Mouse (Mus musculus): ENCODE measurements around the gene Atg4d.
"Not testable (repeated sequence)": the region's sequence is repeated elsewhere in the genome, so short reads cannot be mapped to it uniquely, and the experiment has no call there.

The Atg4d gene

GRCm38 (mm10) chr9:21239465-21239848, 25.6 kb upstream of the Atg4d start:
- in situ Hi-C loops (cut with MboI, MseI), result no loop called here

GRCm38 (mm10) chr9:21241343-21241742, 23.8 kb upstream of the Atg4d start:
- in situ Hi-C loops (cut with MboI, MseI), result no loop called here

DNA sequence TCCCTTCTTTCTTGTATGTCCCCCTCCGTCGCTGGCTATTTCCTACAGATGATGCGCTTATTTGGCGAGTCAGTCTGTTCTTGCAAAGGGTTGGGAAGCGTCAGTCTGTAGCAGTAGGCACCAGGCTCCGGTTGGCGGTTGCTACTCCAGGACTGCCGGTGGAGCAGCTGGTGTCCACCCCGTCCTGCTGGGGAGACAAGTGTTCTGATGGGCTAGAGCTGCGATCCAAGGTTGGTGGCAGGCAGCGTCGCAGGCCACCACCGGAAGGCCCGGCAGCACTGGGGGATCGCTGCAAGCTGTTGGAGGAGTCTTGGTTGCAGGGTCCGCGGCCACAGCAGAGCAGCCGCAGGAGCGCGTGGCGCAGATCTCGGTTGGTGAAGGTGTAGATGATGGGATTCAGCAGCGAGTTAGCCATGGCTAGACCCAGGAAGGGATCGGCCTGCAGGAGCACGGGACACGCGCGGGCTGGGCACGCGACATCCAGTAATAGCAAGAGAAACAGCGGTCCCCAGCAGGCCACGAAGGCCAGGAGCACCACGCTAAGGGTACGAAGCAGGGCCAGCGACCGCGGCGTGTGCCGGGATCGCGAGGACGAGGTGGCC, 21.2 kb upstream of the Atg4d start:
- in situ Hi-C loops (cut with MboI, MseI), result no loop called here

GRCm38 (mm10) chr9:21244428-21245112, 20.5 kb upstream of the Atg4d start:
- in situ Hi-C loops (cut with MboI, MseI), result no loop called here

DNA sequence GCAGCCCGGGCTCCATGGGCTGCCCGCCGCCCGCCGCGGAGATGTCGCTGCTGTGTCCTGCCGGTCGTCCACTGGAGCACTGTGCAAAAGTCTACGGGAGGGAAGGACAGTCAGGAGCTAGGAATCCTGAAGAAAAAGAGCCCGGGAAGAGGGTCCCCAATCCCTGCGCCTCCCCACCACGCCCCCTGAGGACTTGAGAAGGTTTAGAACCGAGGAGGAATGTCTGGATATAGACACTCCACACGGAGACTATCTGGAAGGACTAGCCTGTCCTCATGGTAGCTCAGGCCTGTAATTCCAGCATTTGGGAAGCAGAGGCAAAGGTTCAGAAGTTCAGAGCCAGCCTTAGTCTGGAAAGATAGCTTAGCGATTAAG, 20.0 kb upstream of the Atg4d start:
- in situ Hi-C loops (cut with MboI, MseI), result no loop called here

DNA sequence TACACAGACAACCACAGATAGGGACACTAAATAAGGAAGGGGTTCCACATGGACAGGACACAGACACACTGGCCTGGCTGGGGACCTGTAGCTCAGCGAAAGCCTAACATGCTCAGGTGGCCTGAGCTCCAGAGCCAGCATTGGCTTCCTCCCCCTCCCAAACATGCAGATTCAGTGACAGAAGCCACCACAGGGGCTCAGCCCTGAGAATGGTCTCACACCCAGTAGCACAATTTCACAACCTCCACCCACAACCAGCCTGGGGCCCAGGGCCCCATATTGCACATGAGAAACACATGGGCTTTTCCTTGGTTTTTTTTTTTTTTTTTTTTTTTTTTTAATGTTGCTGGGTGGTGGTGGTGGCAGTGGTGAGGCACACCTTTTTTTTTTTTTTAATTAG, 18.8 kb upstream of the Atg4d start:
- in situ Hi-C loops (cut with MboI, MseI), result no loop called here

- in situ Hi-C loops (cut with MboI, MseI), result no loop called here
Measured at GRCm38 (mm10) chr9:21248326-21248725, 16.8 kb upstream of the Atg4d start, which contains the start of gene S1pr5. Gene S1pr5, minus strand, starts transcription at chr9:21248443.

DNA sequence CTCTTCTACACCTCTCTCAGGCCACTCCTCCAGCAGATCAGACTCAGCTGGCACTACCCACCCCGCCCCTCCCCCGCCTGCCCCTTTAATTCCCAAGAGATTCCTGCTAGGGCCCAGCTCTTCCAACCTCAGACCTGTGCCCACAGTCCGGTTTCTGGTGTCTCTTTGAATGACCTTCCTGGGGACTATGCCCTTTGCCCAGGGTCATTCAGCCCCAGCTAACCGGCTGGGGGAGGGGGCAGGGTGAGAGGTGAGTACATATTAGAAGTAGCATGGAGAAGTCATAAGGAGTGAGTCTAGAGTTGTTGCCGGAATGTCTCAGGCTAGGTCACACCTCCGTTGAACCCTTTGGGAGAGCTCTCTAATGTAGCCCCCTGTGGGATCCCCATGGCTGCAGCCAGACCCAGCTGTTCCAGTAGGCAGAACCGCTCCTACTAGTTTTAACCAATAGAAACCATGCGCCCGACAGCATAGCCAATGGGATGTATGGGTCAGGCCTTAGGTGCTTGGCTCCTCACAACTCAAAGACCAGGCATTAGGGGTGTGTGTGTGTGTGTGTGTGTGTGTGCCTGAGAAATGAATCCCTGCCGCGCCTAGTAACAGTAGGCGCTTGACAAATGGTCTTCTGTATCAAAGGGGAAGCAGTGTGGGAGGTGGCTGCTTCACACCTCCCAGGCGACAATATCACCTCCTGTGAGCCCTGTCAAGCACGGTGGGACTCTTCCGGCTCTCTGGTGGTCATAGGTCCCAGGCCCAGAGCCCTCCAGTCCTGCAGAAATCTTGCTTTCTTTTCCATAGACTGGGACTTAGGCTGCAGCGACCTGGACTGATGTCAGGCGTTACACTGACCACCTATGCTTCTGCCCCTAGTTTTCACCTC, 15.2 kb upstream of the Atg4d start:
- in situ Hi-C loops (cut with MboI, MseI), result no loop called here

DNA sequence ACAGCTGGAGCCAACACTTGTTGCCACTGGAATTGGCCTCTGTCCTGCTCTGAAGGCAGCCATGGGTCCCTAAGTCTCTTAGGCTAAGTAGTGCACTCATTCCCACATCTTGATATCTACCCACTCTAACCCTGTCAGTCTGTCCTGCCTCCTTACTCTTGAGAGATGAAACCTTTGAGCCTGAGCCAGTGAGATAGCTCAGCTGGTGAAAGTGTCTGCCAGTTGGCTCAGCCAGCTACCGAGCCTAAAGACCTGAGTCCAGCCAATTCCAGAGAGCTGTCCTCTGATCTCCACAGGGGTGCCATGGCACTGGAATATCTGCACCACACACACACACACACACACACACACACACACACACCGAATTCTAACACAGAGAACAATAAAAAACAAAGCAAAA, 14.6 kb upstream of the Atg4d start:
- in situ Hi-C loops (cut with MboI, MseI), result no loop called here

DNA sequence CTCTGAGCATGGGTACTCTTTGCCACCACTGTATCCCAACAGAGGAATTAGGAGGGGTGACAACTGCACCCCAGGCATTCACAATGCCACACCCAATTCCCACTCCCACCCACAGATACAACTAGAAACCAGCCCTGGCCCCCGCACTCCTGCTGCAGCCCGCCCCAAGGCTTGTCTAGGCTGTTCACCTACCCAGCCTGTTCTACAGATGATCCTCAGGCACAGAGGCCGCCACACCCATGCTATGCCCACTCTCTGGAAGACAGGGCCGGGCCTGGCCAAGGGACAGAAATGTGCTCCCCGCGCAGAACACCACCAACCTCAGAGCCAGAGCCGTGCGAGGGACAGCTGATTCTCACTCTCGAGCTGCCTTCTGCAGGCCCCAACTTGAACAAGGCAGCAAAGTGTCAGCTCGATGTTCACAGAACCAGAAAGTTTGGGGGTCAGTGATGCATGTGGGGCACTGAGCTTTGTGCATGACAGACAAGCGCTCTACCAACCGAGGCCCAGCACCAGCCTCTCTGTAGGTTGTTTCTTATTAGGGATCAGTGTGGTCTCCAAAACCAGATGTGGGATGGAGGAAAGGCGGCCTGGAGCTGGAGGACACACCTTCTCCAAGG, 13.9 kb upstream of the Atg4d start:
- in situ Hi-C loops (cut with MboI, MseI), result no loop called here

DNA sequence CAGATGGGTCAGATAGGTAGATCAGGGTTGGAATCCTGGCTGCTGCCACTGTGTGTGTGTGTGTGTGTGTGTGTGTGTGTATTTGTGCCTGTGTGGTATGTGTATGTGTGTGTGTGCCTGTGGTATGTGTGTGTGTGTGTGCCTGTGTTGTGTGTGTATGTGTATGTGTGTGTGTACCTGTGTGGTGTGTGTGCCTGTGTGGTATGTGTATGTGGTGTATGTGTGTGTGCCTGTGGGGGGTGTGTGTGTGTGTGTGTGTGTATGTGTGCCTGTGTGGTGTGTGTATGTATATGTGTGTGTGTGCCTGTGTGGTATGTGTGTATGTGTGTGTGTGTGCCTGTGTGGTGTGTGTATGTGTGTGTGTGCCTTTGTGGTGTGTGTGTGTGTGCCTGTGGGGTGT, 10.4 kb upstream of the Atg4d start:
- in situ Hi-C loops (cut with MboI, MseI), result no loop called here

DNA sequence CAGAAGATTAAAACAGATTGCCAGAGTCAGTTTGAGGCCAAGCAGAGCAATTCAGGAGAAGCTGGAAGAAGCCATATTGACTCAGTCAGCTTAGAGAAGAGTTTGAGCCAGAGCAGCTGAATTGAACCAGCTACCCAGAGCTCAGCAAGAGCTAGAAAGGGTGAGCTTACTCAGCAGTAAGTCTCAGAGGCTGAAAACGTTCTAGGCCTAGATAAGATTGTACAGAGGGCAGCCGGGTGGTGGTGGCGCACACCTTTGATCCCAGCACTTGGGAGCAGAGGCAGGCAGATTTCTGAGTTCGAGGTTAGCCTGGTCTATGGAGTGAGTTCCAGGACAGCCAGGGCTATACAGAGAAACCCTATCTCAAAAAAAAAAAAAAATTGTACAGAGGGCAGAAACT, 8.7 kb upstream of the Atg4d start:
- in situ Hi-C loops (cut with MboI, MseI), result not testable (repeated sequence)

DNA sequence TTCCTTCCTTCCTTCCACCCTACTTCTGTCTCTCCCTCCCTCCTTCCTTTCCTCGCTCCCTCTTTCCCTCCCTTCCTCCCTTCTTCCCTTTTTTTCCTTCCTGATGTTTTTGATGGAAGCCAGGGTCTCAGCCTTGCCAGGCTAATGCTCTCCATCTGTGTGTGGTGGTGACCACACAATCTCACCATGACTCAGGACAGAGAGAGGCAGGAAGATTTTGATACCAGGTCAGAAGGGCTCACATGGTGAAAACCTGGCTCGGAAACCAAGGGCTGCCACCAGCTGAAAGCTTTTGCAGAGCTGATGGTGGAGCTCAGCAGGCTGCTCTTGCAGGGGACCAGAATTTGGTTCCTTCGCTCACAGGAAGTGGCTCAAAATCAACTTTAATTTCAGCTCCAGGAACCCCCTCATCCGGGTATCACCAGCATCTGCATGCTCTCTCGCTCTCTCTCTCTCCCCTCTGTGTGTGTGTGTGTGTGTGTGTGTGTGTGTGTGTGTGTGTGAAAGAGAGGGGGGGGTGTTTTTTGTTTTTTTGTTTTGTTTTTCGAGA, 4.5 kb upstream of the Atg4d start:
- in situ Hi-C loops (cut with MboI, MseI), result no loop called here

DNA sequence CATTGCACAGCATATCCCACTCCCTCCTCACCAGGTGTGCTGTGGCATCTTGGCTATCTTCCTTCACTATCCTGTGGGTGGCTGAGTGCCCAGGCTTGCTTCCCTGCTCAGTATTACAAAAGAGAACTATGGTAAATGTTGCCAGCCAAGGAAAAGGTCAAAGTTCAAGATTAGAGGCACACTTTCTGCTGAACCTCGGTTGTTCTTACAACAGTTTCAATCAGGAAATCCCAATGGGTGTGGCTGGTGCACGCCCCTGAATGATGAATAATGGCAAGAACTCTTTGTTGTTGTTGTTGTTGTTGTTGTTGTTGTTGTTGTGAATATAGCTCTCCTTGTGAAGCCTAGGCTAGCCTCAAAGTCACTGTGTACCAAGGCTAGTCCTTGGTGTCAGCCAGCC, 3.3 kb upstream of the Atg4d start:
- in situ Hi-C loops (cut with MboI, MseI), result no loop called here

GRCm38 (mm10) chr9:21264272-21264999, 657 bp upstream of the Atg4d start:
- in situ Hi-C loops (cut with MboI, MseI), result no loop called here

GRCm38 (mm10) chr9:21265611-21266010, 518 bp downstream of the Atg4d start:
- in situ Hi-C loops (cut with MboI, MseI), result no loop called here

DNA sequence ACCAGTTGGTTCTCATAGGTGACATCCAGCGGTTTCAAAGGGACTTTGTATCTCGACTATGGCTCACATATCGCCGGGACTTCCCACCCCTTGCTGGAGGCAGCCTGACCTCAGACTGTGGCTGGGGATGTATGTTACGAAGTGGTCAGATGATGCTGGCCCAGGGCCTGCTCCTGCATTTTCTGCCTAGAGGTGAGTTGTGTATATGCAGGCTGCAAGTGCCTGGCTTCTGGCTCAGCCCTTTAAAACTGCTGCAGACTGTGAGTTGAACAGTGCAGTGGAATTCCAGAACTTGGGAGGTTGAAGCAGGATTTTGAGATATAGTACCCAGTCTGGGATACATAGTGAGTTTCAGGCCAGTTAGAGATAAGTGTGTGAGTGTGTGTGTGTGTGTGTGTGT, 1.8 kb downstream of the Atg4d start:
- in situ Hi-C loops (cut with MboI, MseI), result no loop called here

DNA sequence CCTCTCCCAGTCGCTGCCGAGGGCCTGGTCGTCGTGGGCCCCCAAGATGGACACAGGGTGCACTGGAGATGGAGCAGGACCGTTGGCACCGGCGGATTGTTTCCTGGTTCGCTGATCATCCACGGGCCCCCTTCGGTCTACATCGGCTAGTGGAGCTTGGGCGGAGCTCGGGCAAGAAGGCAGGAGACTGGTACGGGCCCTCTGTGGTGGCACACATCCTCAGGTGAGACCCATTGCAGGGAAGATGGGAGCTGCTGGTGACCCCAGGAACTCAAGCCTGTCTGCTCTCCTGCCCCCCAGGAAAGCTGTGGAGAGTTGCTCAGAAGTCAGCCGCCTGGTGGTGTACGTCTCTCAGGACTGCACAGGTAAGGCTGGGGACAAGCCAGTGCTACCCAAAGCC, 3.2 kb downstream of the Atg4d start:
- in situ Hi-C loops (cut with MboI, MseI), result no loop called here

DNA sequence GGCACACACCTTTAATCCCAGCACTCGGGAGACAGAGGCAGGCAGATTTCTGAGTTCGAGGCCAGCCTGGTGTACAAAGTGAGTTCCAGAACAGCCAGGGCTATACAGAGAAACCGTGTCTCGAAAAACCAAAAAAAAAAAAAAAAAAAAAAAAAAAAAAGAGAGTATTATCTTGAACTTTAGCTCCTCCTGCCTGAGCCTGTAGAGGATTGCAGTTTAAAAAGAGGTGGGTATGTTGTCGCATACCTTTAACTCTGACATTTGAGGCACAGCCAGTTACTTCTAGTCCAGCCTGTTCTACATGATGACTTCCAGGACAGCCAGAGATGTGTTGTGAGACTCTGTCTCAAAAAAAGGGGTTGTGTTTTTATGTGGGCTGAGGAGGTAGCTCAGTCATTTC, 4.5 kb downstream of the Atg4d start:
- in situ Hi-C loops (cut with MboI, MseI), result not testable (repeated sequence)

- in situ Hi-C loops (cut with MboI, MseI), result no loop called here
Measured at GRCm38 (mm10) chr9:21272391-21272790, 7.3 kb downstream of the Atg4d start.

DNA sequence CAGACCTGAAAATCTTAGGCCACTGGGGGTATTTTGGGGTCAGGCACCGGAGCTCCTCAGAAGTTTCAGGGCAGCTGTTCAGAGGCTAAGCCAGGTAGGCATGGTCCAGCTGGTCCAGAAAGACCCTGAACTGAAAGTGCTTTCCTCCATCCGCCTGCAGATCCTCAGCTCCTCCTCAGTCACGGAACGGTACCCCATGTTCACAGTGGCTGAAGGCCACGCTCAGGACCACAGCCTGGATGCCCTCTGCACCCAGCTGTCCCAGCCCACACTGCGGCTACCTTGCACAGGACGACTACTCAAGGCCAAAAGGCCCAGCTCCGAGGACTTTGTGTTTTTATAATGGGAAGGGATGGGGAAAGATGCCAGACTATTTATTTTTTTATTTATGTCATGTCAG, 8.0 kb downstream of the Atg4d start:
- in situ Hi-C loops (cut with MboI, MseI), result no loop called here

Data from T-helper 2 cell (primary cell).